27 mouse cellular contexts compared by ENCODE assay signal in genomic region chr9:72860764-72861163, GRCm38 (mm10). TPM values are rescaled to one million over a fixed set of nuclear protein-coding genes. Genes with fewer than 3 reads are reported as not detected.
"Had no signal": no experiment of that assay in that cellular context is flagged by ENCODE, and none has a peak within 500 bp of the region (broad histone marks: within the 10 kb centered on the region; RNA-seq: fewer than 3 reads in every experiment).

No protein-coding gene starts in this region.

- DNase-seq: cerebellum, adult 2 months; cerebellum, adult 8-10 months; cerebellum, adult 9-10 months; cerebellum, adult 9-11 months; cerebellum, postnatal 10 days; cerebellum, postnatal 14 days; cerebellum, postnatal 25 days; cerebellum, postnatal 36 days; embryo, embryonic 11 days; gastrocnemius, adult 2 months; gastrocnemius, postnatal 10 days; gastrocnemius, postnatal 14 days; gastrocnemius, postnatal 25 days; gastrocnemius, postnatal 36 days; heart, adult 18-20 months; heart, adult 2 months had no signal

- H3K4me2 ChIP-seq: embryonic facial prominence, embryonic 12.5 days; embryonic facial prominence, embryonic 13.5 days; embryonic facial prominence, embryonic 15.5 days; forebrain, embryonic 12.5 days; forebrain, embryonic 13.5 days; forebrain, embryonic 15.5 days had no signal

- ATAC-seq: forebrain, embryonic 13.5 days; forebrain, embryonic 15.5 days; forebrain, embryonic 16.5 days had no signal

- H3K27ac ChIP-seq: embryonic facial prominence, embryonic 10.5 days; embryonic facial prominence, embryonic 12.5 days; embryonic facial prominence, embryonic 13.5 days; embryonic facial prominence, embryonic 15.5 days; forebrain, embryonic 10.5 days; forebrain, embryonic 12.5 days; forebrain, embryonic 13.5 days; forebrain, embryonic 15.5 days; gastrocnemius, adult 2 months; heart, adult 2 months had no signal

- H3K36me3 ChIP-seq: embryonic facial prominence, embryonic 13.5 days; forebrain, embryonic 15.5 days had no signal

- H3K4me1 ChIP-seq: forebrain, embryonic 13.5 days had no signal

- H3K27me3 ChIP-seq: embryonic facial prominence, embryonic 12.5 days; embryonic facial prominence, embryonic 13.5 days; embryonic facial prominence, embryonic 15.5 days had no signal

- H3K4me3 ChIP-seq: embryonic facial prominence, embryonic 10.5 days; embryonic facial prominence, embryonic 12.5 days; embryonic facial prominence, embryonic 13.5 days; embryonic facial prominence, embryonic 15.5 days; erythroblast, embryonic 14.5 days; forebrain, embryonic 10.5 days; forebrain, embryonic 12.5 days; forebrain, embryonic 13.5 days; forebrain, embryonic 15.5 days; gastrocnemius, adult 2 months; heart, adult 2 months had no signal

- H3K9me3 ChIP-seq: embryonic facial prominence, embryonic 10.5 days; embryonic facial prominence, embryonic 12.5 days; embryonic facial prominence, embryonic 13.5 days; embryonic facial prominence, embryonic 15.5 days; forebrain, embryonic 10.5 days; forebrain, embryonic 12.5 days; forebrain, embryonic 13.5 days; forebrain, embryonic 15.5 days had no signal

- H3K9ac ChIP-seq: embryonic facial prominence, embryonic 12.5 days; embryonic facial prominence, embryonic 13.5 days; embryonic facial prominence, embryonic 15.5 days; forebrain, embryonic 12.5 days; forebrain, embryonic 13.5 days; forebrain, embryonic 15.5 days had no signal

RNA-seq across cellular contexts. Expression of gene Prtg, which starts 54.1 kb away (rescaled TPM):
- total RNA-seq: common myeloid progenitor, adult 5-6 weeks had no signal
- polyA plus RNA-seq: erythroblast, embryonic 14.5 days had no signal
